Mouse (Mus musculus) kidney, adult 2 months (tissue): Measurements from ENCODE around the gene Fancd2.

ENCODE experiments used
- CTCF ChIP-seq: fragments of 200-500 bp; conservative IDR thresholded peaks from 2 replicates; pipeline ENCODE4 v1.5.1; 2011; ENCODE audit warnings: low read depth, mild to moderate bottlenecking, control low read depth, low read length, moderate library complexity, mixed read lengths; ENCODE audit not compliant: insufficient read depth, insufficient read length
- POLR2A ChIP-seq: fragments of 200-500 bp; IDR thresholded peaks from one replicate; pipeline ENCODE4 v1.6.1; 2011; ENCODE audit warnings: low read depth, low read length, control low read depth

GRCm38 (mm10) chr6:113505689-113506088 lies 25.8 kb upstream of the Fancd2 start:
- TF ChIP-seq POLR2A, result no peak
- TF ChIP-seq CTCF, result no peak
